In genomic region chr4:33586290-33586614, GRCm38 (mm10) we compare ENCODE assay signal across 9 mouse cellular contexts.
DNase-seq lines count a peak whose midpoint lies in the region; ATAC-seq lines count a peak whose summit lies in the region.
"Had no signal": no experiment of that assay in that cellular context is flagged by ENCODE, and none has a peak within 500 bp of the region (broad histone marks: within the 10 kb centered on the region; RNA-seq: fewer than 3 reads in every experiment).

No protein-coding gene starts in this region.

- WGBS in heart, embryonic 10.5 days = 53% methylated on average over 4 of the region's 4 CpGs
- WGBS in neural tube, embryonic 11.5 days = 32% methylated on average over 4 of the region's 4 CpGs
- 57% methylated on average over 4 of the region's 4 CpGs for WGBS in limb, embryonic 12.5 days

- H3K4me1 ChIP-seq in heart, embryonic 10.5 days = peaks cover 35% of the 10 kb centered on the region
- peaks cover 10% of the 10 kb centered on the region for H3K4me1 ChIP-seq in neural tube, embryonic 11.5 days (ENCODE audit: control insufficient read depth, insufficient read depth, low read length)
- peaks cover 25% of the 10 kb centered on the region; the same call in 1 of the 2 replicates for H3K4me1 ChIP-seq in limb, embryonic 12.5 days (replicated peaks)

- peak overlapping the region; percentile 70; the same call in 1 of the 2 replicates for H3K27ac ChIP-seq in heart, embryonic 10.5 days
- no peak overlapping the region for H3K27ac ChIP-seq in neural tube, embryonic 11.5 days (ENCODE audit: low read depth, low read length)
- peak overlapping the region; percentile 78 for H3K27ac ChIP-seq in limb, embryonic 12.5 days
- H3K27ac ChIP-seq: liver, embryonic 14.5 days had no signal

- no peaks in the 10 kb centered on the region for H3K9me3 ChIP-seq in heart, embryonic 10.5 days
- H3K9me3 ChIP-seq in neural tube, embryonic 11.5 days (ENCODE audit: control insufficient read depth, low read length) = no peaks in the 10 kb centered on the region
- H3K9me3 ChIP-seq in limb, embryonic 12.5 days = no peaks in the 10 kb centered on the region

- H3K4me2 ChIP-seq in neural tube, embryonic 11.5 days (ENCODE audit: low read depth) = no peak overlapping the region
- H3K4me2 ChIP-seq in limb, embryonic 12.5 days = peak overlapping the region; percentile 52

- H3K4me3 ChIP-seq in heart, embryonic 10.5 days = peak overlapping the region; percentile 8; the same call in 1 of the 2 replicates
- no peak overlapping the region for H3K4me3 ChIP-seq in neural tube, embryonic 11.5 days (ENCODE audit: low read depth, low read length)
- H3K4me3 ChIP-seq in limb, embryonic 12.5 days (replicated peaks) = no peak overlapping the region

- ATAC-seq in neural tube, embryonic 11.5 days (ENCODE audit: insufficient read depth, low FRiP score, low TSS enrichment) = peak; percentile 32
- ATAC-seq in limb, embryonic 12.5 days (ENCODE audit: insufficient number of reproducible peaks, insufficient read depth, low FRiP score, low TSS enrichment, low read depth) = no peak

- peaks cover 28% of the 10 kb centered on the region; the same call in 1 of the 2 replicates for H3K27me3 ChIP-seq in heart, embryonic 10.5 days (ENCODE audit: insufficient read depth, poor library complexity, severe bottlenecking)
- no peaks in the 10 kb centered on the region for H3K27me3 ChIP-seq in neural tube, embryonic 11.5 days (ENCODE audit: control insufficient read depth, insufficient read depth, low read length)
- H3K27me3 ChIP-seq in limb, embryonic 12.5 days = no peaks in the 10 kb centered on the region

- no peak for DNase-seq in heart, embryonic 10.5 days (ENCODE audit: low spot score)
- no peak for DNase-seq in heart, adult 11 months
- no peak for DNase-seq in neural tube, embryonic 11.5 days (ENCODE audit: low spot score)
- no peak for DNase-seq in neural tube, embryonic 10.5 days (ENCODE audit: extremely low spot score, low spot score)
- DNase-seq in natural killer cell, adult 2 months (ENCODE audit: low spot score in 2 of 2) = no peak
- no peak for DNase-seq in layer of hippocampus, adult 18-20 months (ENCODE audit: low spot score in 2 of 2)
- DNase-seq in kidney, postnatal 10 days = no peak

- H3K9ac ChIP-seq in neural tube, embryonic 11.5 days (ENCODE audit: low read length) = peak overlapping the region; percentile 3; the same call in 1 of the 2 replicates
- no peak overlapping the region for H3K9ac ChIP-seq in limb, embryonic 12.5 days (replicated peaks)
- H3K9ac ChIP-seq: liver, embryonic 14.5 days had no signal

- H3K36me3 ChIP-seq in heart, embryonic 10.5 days = no peaks in the 10 kb centered on the region
- no peaks in the 10 kb centered on the region for H3K36me3 ChIP-seq in neural tube, embryonic 11.5 days (ENCODE audit: control insufficient read depth, insufficient read depth, low read length)
- H3K36me3 ChIP-seq in limb, embryonic 12.5 days = no peaks in the 10 kb centered on the region
